Comparison of ENCODE assay signal across 9 mouse cellular contexts in the genomic region with DNA sequence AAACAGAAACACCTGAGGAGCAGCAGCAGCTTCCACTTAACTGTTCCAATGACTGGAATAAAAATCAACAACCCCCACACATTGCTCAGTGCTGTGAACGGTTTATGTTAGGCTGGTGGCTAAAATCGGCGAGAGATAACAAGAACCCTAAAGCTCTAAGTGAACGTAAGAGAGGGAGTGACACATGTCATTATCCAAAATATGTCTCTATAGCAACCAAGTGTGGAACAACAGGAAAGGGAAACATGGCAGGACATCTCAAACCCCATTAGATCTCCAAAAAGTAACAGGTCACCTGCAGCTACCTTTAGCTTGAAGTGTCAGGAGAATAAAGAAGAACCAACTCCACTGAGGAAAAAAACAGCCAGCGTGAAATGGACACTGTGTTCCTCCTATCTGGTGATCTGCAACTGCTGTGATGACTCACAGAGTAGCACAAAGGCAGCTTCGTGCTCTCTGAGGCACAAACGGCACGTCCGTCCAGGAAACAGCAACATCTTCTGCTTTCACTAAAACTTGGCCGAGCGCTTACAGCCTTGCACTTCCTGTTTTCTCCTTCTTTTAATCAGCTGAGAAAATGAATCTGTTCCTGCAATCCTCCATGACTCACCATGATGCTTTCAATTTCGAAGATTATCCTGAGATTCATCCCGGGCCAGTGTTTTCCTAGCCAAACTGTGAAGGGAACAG. TPM values are rescaled to one million over a fixed set of nuclear protein-coding genes. Genes with fewer than 3 reads are reported as not detected.
DNase-seq lines count a peak whose midpoint lies in the region; ATAC-seq and TF ChIP-seq lines count a peak whose summit lies in the region.
"Had no signal": no experiment of that assay in that cellular context is flagged by ENCODE, and none has a peak within 500 bp of the region (broad histone marks: within the 10 kb centered on the region; RNA-seq: fewer than 3 reads in every experiment).

No protein-coding gene starts in this region.

- H3K4me1 ChIP-seq in heart, embryonic 16.5 days (ENCODE audit: control insufficient read depth, insufficient read depth, low read length) = no peaks in the 10 kb centered on the region
- H3K4me1 ChIP-seq in midbrain, postnatal 0 days (ENCODE audit: insufficient read depth, low read length) = no peaks in the 10 kb centered on the region
- no peaks in the 10 kb centered on the region for H3K4me1 ChIP-seq in hindbrain, embryonic 12.5 days
- H3K4me1 ChIP-seq: embryonic facial prominence, embryonic 12.5 days; limb, embryonic 15.5 days had no signal

- no peak for TF ChIP-seq CTCF in midbrain, postnatal 0 days (IDR thresholded peaks at IDR 0.05)

- H3K27me3 ChIP-seq in heart, embryonic 16.5 days (ENCODE audit: control insufficient read depth, insufficient read depth, low read length) = no peaks in the 10 kb centered on the region
- no peaks in the 10 kb centered on the region for H3K27me3 ChIP-seq in midbrain, postnatal 0 days (ENCODE audit: insufficient read depth, low read length)
- H3K27me3 ChIP-seq in hindbrain, embryonic 12.5 days = no peaks in the 10 kb centered on the region
- H3K27me3 ChIP-seq: embryonic facial prominence, embryonic 12.5 days; limb, embryonic 15.5 days had no signal

- WGBS in heart, embryonic 16.5 days = 33% methylated on average over 13 of the region's 13 CpGs
- 71% methylated on average over 13 of the region's 13 CpGs for WGBS in midbrain, postnatal 0 days
- WGBS in hindbrain, embryonic 12.5 days = 78% methylated on average over 13 of the region's 13 CpGs

- peak; percentile 11 for DNase-seq in thymus, postnatal 14 days
- no peak for DNase-seq in thymus, postnatal 10 days (ENCODE audit: low spot score in 2 of 2)
- peak; percentile 58 for DNase-seq in adrenal gland, postnatal 14 days
- peak; percentile 28 for DNase-seq in lung, postnatal 14 days
- no peak for DNase-seq in midbrain, postnatal 0 days (ENCODE audit: low spot score)

- no peak overlapping the region for H3K27ac ChIP-seq in heart, embryonic 16.5 days (ENCODE audit: low read length)
- no peak overlapping the region for H3K27ac ChIP-seq in midbrain, postnatal 0 days (ENCODE audit: low read depth, low read length)
- no peak overlapping the region for H3K27ac ChIP-seq in hindbrain, embryonic 12.5 days
- H3K27ac ChIP-seq: embryonic facial prominence, embryonic 12.5 days; limb, embryonic 15.5 days had no signal

- ATAC-seq in heart, embryonic 16.5 days (replicated peaks; ENCODE audit: extremely low read depth, insufficient read depth, low FRiP score) = peak; percentile 49; the same call in 1 of the 2 replicates
- no peak for ATAC-seq in midbrain, postnatal 0 days (ENCODE audit: low FRiP score)
- no peak for ATAC-seq in hindbrain, embryonic 12.5 days (ENCODE audit: low FRiP score)

- H3K9me3 ChIP-seq in heart, embryonic 16.5 days (replicated peaks; ENCODE audit: control insufficient read depth, low read length) = no peaks in the 10 kb centered on the region
- H3K9me3 ChIP-seq in midbrain, postnatal 0 days (ENCODE audit: low read length) = no peaks in the 10 kb centered on the region
- no peaks in the 10 kb centered on the region for H3K9me3 ChIP-seq in hindbrain, embryonic 12.5 days (replicated peaks)
- H3K9me3 ChIP-seq: embryonic facial prominence, embryonic 12.5 days; limb, embryonic 15.5 days had no signal

- no peaks in the 10 kb centered on the region for H3K36me3 ChIP-seq in heart, embryonic 16.5 days (ENCODE audit: control insufficient read depth, insufficient read depth)
- H3K36me3 ChIP-seq in midbrain, postnatal 0 days (ENCODE audit: insufficient read depth, low read length) = no peaks in the 10 kb centered on the region
- H3K36me3 ChIP-seq in hindbrain, embryonic 12.5 days = no peaks in the 10 kb centered on the region
- H3K36me3 ChIP-seq: embryonic facial prominence, embryonic 12.5 days; limb, embryonic 15.5 days had no signal

- H3K4me2 ChIP-seq in heart, embryonic 16.5 days (ENCODE audit: low read depth, low read length) = peak overlapping the region; percentile 17; the same call in 1 of the 2 replicates
- no peak overlapping the region for H3K4me2 ChIP-seq in midbrain, postnatal 0 days (ENCODE audit: low read depth, low read length, poor library complexity, severe bottlenecking)
- no peak overlapping the region for H3K4me2 ChIP-seq in hindbrain, embryonic 12.5 days (replicated peaks)
- H3K4me2 ChIP-seq: embryonic facial prominence, embryonic 12.5 days; limb, embryonic 15.5 days had no signal

- H3K9ac ChIP-seq in heart, embryonic 16.5 days (ENCODE audit: low read length) = no peak overlapping the region
- no peak overlapping the region for H3K9ac ChIP-seq in midbrain, postnatal 0 days (replicated peaks; ENCODE audit: low read length, poor library complexity, severe bottlenecking)
- H3K9ac ChIP-seq in hindbrain, embryonic 12.5 days = no peak overlapping the region
- H3K9ac ChIP-seq: embryonic facial prominence, embryonic 12.5 days; limb, embryonic 15.5 days had no signal

- H3K4me3 ChIP-seq in heart, embryonic 16.5 days (ENCODE audit: low read length) = no peak overlapping the region
- no peak overlapping the region for H3K4me3 ChIP-seq in midbrain, postnatal 0 days (ENCODE audit: low read depth, low read length)
- no peak overlapping the region for H3K4me3 ChIP-seq in hindbrain, embryonic 12.5 days
- H3K4me3 ChIP-seq: embryonic facial prominence, embryonic 12.5 days; limb, embryonic 15.5 days had no signal

RNA-seq across cellular contexts. Expression of a gene that starts 23.5 kb away (rescaled TPM):
- total RNA-seq in adrenal gland, postnatal 14 days (2021) = 16.2 and 19.8 TPM in 2 replicates
- 11.1 and 12.0 TPM in 2 replicates for polyA plus RNA-seq in heart, embryonic 16.5 days (2015; fragmentation: Nextera tagmentation; extraction: Ambion mirVana)
- 10.0 and 15.3 TPM in 2 replicates for total RNA-seq in midbrain, postnatal 0 days (2014; rRNA removed)
- 13.2 and 13.7 TPM in 2 replicates for polyA plus RNA-seq in midbrain, postnatal 0 days (2015; fragmentation: Nextera tagmentation; extraction: Ambion mirVana)
- 9.4 and 10.1 TPM in 2 replicates for polyA plus RNA-seq in hindbrain, embryonic 12.5 days (2016; fragmentation: Nextera tagmentation; extraction: Ambion mirVana)

Comparison
In these comparisons a context has a peak if more than half of its experiments do, and no peak if none do; other contexts are left out.
1. DNase-seq: peak in thymus, postnatal 14 days (single experiment), adrenal gland, postnatal 14 days (single experiment) and lung, postnatal 14 days (single experiment); none in thymus, postnatal 10 days (0 of 2) and midbrain, postnatal 0 days (single experiment).